Mouse (Mus musculus) testis, adult 10 weeks (tissue): ENCODE measurements around the gene Rptor. TPM values are rescaled to one million over a fixed set of nuclear protein-coding genes. Genes with fewer than 3 reads are reported as not detected.

Experiments
- polyA plus RNA-seq: library from polyadenylated mRNA; stranded (reverse); fragments of 350-450 nt; fragmentation: Illumina TruSeq; extraction: RNeasy Lipid Tissue Mini Kit (QIAGEN cat#74804); gene quantifications from one replicate; pipeline ENCODE4 v1.2.3, GENCODE M21; 2014; ENCODE audit warnings: low read depth, low replicate concordance

Rptor gene
- polyA plus RNA-seq = 4.4 TPM

GRCm38 (mm10) chr11:119602763-119603526 lies at the start of gene Rptor:
Gene Rptor, plus strand, starts transcription at chr11:119602905.

GRCm38 (mm10) chr11:119913291-119913934 lies 310.7 kb downstream of the Rptor start, which contains the start of gene Chmp6:
Gene Chmp6, plus strand, starts transcription at chr11:119913441.

GRCm38 (mm10) chr11:119942727-119943427 lies 340.2 kb downstream of the Rptor start, which contains the start of gene Baiap2:
Gene Baiap2, plus strand, starts transcription at chr11:119942763.

Other genes with a start within 250 kb of the Rptor start
- 1.6 TPM for gene Sgsh, start 247.4 kb upstream of the Rptor start, polyA plus RNA-seq
- gene Slc26a11, start 247.3 kb upstream of the Rptor start, polyA plus RNA-seq = 1.1 TPM
- 7.4 TPM for gene Rnf213, start 209.8 kb upstream of the Rptor start, polyA plus RNA-seq
- gene Endov, start 111.6 kb upstream of the Rptor start, polyA plus RNA-seq = 0.43 TPM
- gene Nptx1, start 55.2 kb upstream of the Rptor start, polyA plus RNA-seq = 0.07 TPM